Mouse (Mus musculus) bone marrow macrophage, adult 2 months (primary cell): ENCODE measurements around the gene Lcn8.

Experiments used
- CTCF ChIP-seq: IDR thresholded peaks from 2 replicates; pipeline ENCODE4 v1.5.1; 2012; ENCODE audit warnings: low read depth, mild to moderate bottlenecking, low read length, moderate library complexity
- POLR2A ChIP-seq: IDR thresholded peaks from 2 replicates; pipeline ENCODE4 v1.6.1; 2012; ENCODE audit warnings: mild to moderate bottlenecking, low read depth, low read length, borderline replicate concordance

DNA sequence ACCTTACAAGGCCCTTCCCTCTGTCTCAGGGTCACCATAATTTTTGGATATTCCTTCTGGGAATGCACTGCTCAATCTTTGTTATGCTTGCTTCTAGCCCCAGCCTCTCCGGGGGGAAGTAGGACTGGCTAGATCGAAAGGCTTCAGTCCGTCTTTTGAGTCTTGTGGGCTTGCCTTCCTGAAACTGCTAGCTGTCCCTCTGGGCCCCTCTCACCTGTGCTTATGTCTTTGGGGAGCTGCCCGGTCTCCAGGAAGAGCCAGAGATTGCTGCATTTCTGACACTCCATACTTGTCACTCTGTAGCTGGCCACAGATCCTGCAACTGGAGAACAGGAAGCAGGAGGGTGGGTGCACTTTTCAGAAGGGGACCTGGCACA lies 32.1 kb upstream of the Lcn8 start:
- TF ChIP-seq CTCF (no peak), POLR2A (no peak)
